Mouse (Mus musculus) NIH3T3 (cell line): ENCODE results near the gene Tmcc1.

Source experiments
- DNase-seq: peaks from one replicate; pipeline ENCODE4 v3.0.0-alpha.2; 2012; ENCODE audit warnings: low read depth

Tmcc1 gene

GRCm38 (mm10) chr6:115972083-115972764 is 221.1 kb downstream of the Tmcc1 start:
- no peak for DNase-seq

GRCm38 (mm10) chr6:115971273-115972060 is 221.8 kb downstream of the Tmcc1 start:
- DNase-seq, result no peak

GRCm38 (mm10) chr6:115969952-115970351 is 223.3 kb downstream of the Tmcc1 start:
- no peak for DNase-seq

- no peak for DNase-seq
Observed at GRCm38 (mm10) chr6:115969103-115969502, 224.2 kb downstream of the Tmcc1 start.

GRCm38 (mm10) chr6:115968700-115969099 is 224.6 kb downstream of the Tmcc1 start:
- no peak for DNase-seq
